Mouse (Mus musculus): ENCODE results near the gene Gm10439.
"Not testable (repeated sequence)": the region's sequence is repeated elsewhere in the genome, so short reads cannot be mapped to it uniquely, and the experiment has no call there.

Gm10439 gene

DNA sequence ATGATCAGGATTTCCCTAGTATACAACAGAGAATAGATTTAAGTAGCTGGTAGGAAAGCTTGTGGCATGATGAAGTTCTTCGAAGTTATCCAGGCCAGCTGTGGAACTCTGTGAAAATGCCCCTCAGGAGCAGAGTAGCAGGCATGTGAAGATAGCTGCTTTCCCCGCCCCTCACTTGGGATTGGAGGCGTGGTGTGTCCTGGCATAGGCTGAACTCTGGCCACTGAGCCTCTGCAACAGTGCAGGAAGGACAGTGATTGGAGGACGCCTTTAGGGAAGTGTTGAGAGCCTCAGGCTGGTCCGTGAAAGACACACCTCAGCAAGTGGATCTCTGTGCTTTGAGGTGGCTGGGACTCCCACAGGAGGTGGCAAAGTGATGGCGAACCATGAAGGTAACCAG is at the start of gene Gm10439:
TSS of gene Gm10439 (plus strand) at position 301 of the 400 bp plus-strand sequence.
- DNase-seq = not testable (repeated sequence)
